Mouse (Mus musculus): ENCODE measurements around the gene Palm3. TPM values are rescaled to one million over a fixed set of nuclear protein-coding genes. Genes with fewer than 3 reads are reported as not detected.

Gene Palm3
- total and polyA plus RNA-seq, 2 experiments from 2014 or later = 2.7 to 4.3 TPM

DNA sequence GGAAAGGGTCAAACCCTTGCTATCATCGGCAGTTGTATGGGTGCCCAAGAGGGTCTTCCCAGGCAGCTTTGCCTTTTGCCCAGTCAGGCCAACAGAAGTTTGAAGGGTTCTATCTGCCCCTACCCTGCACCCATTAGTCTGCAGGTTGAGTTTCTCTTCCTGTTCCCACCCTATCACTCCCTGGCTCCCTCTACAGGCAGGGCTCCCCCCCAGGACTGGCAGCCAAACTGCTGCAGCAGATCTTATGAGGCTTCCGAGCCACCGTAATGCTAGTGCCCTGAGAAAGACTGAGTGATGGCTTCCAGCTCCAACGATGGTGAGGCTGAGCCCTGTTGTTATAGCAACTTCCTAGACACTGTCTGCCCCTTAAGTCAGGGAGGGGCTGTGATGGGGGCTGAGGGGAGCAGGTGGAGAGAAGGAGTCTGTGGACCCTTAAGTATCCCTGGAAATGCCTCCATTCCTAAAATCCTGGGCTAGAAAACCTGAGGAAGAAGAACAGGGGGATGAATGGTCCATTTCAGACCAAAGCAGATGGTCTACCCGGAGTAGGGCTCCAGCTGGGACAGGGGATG, 44.4 kb upstream of the Palm3 start:
- 87% methylated on average over 5 of the region's 5 CpGs for WGBS
- no peak for ATAC-seq

DNA sequence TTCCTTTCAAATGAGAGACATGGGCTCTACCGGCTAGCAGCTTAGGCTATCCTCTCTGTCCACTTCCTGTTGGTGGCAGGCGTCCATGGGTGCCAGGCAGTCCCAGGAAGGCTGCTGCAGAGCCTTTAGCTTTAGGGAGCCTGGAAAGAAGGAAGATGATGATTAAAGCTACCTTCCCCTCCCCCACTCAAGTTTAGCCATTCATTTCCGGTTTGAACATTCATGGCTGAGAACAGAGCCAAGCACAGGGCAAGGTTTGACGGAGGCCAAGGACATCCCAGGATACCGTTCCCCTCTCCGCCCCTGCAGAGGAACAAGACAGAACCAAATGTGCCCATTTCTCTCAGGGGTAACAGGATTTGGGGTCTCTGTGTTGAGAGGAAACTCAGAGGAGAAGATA, 43.6 kb upstream of the Palm3 start:
- WGBS = 50% methylated on average over 6 of the region's 6 CpGs
- Histone ChIP-seq H3K9ac (no peak overlapping the region), H3K4me2 (ENCODE audit: low read depth) (no peak overlapping the region), H3K27ac (ENCODE audit: low read depth, low read length) (no peak overlapping the region; the same call in 1 of the 2 replicates), H3K4me1 (ENCODE audit: insufficient read depth) (peaks cover 10% of the 10 kb centered on the region), H3K36me3 (ENCODE audit: insufficient read depth) (peaks cover 21% of the 10 kb centered on the region), H3K9me3 (ENCODE audit: low read length) (no peaks in the 10 kb centered on the region), H3K27me3 (ENCODE audit: insufficient read depth, low read length) (no peaks in the 10 kb centered on the region), H3K4me3 (ENCODE audit: low read depth, low read length) (no peak overlapping the region)
- no peak for ATAC-seq
- no peak for DNase-seq
- TF ChIP-seq CTCF (IDR thresholded peaks at IDR 0.05; ENCODE audit: low read depth) = no peak

More for the DNA sequence above, 44.4 kb upstream of the Palm3 start:
- no peak for DNase-seq
- Histone ChIP-seq H3K4me1 (ENCODE audit: insufficient read depth) (peaks cover 13% of the 10 kb centered on the region), H3K4me3 (ENCODE audit: low read depth, low read length) (no peak overlapping the region), H3K27me3 (ENCODE audit: insufficient read depth, low read length) (no peaks in the 10 kb centered on the region), H3K9ac (no peak overlapping the region), H3K4me2 (ENCODE audit: low read depth) (no peak overlapping the region), H3K27ac (ENCODE audit: low read depth, low read length) (no peak overlapping the region), H3K9me3 (ENCODE audit: low read length) (no peaks in the 10 kb centered on the region), H3K36me3 (ENCODE audit: insufficient read depth) (peaks cover 13% of the 10 kb centered on the region)
- 0 out of 2 replicates have a peak, but pooled peaks have one; percentile 16 for TF ChIP-seq CTCF (IDR thresholded peaks at IDR 0.05; ENCODE audit: low read depth)

- ATAC-seq = no peak
- WGBS = 63% methylated on average over 9 of the region's 9 CpGs
- H3K4me3 ChIP-seq (ENCODE audit: low read depth, low read length) = no peak overlapping the region
- no peaks in the 10 kb centered on the region for H3K27me3 ChIP-seq (ENCODE audit: insufficient read depth, low read length)
- H3K9me3 ChIP-seq (ENCODE audit: low read length) = no peaks in the 10 kb centered on the region
- no peak for DNase-seq
- no peak for TF ChIP-seq CTCF (IDR thresholded peaks at IDR 0.05; ENCODE audit: low read depth)
- H3K4me1 ChIP-seq (ENCODE audit: insufficient read depth) = peaks cover 10% of the 10 kb centered on the region
- H3K27ac ChIP-seq (ENCODE audit: low read depth, low read length) = no peak overlapping the region
- no peak overlapping the region for H3K9ac ChIP-seq
- no peak overlapping the region for H3K4me2 ChIP-seq (ENCODE audit: low read depth)
- H3K36me3 ChIP-seq (ENCODE audit: insufficient read depth) = peaks cover 26% of the 10 kb centered on the region
Observed at GRCm38 (mm10) chr8:83978200-83978599, 43.1 kb upstream of the Palm3 start.

DNA sequence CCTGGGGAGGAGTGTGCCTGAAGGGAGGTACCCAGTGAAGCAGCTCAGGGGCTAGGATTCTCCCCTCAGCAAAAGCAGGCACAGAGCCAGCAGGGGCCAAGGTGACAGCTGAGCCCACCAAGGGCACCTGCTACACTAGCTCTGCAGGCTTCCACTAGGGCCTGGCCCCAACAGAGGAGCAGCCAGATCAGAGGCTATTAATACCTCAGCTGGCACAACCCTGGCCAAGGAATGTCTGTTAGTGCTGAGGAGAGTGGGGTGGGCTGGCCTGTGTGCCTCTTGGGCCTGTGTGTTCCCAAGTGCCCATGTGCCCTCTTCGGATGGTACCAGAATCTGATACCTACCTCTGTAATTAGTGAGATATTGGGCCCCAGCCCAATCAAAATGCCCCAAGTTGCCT, 41.0 kb upstream of the Palm3 start:
- no peak for DNase-seq
- TF ChIP-seq CTCF (IDR thresholded peaks at IDR 0.05; ENCODE audit: low read depth) = no peak
- Histone ChIP-seq H3K27me3 (ENCODE audit: insufficient read depth, low read length) (no peaks in the 10 kb centered on the region), H3K4me3 (ENCODE audit: low read depth, low read length) (no peak overlapping the region), H3K27ac (ENCODE audit: low read depth, low read length) (no peak overlapping the region), H3K4me1 (ENCODE audit: insufficient read depth) (0 out of 2 replicates have a peak, but pooled peaks cover 5% of the 10 kb centered on the region), H3K4me2 (ENCODE audit: low read depth) (no peak overlapping the region), H3K9ac (no peak overlapping the region), H3K9me3 (ENCODE audit: low read length) (no peaks in the 10 kb centered on the region), H3K36me3 (ENCODE audit: insufficient read depth) (peaks cover 44% of the 10 kb centered on the region)
- ATAC-seq = no peak
- WGBS = 96% methylated on average over 1 of the region's 1 CpGs

GRCm38 (mm10) chr8:83980845-83981244, 40.4 kb upstream of the Palm3 start:
- H3K36me3 ChIP-seq (ENCODE audit: insufficient read depth) = peaks cover 50% of the 10 kb centered on the region
- H3K27ac ChIP-seq (ENCODE audit: low read depth, low read length) = no peak overlapping the region
- WGBS = 70% methylated on average over 8 of the region's 8 CpGs
- no peak overlapping the region for H3K4me2 ChIP-seq (ENCODE audit: low read depth)
- H3K4me3 ChIP-seq (ENCODE audit: low read depth, low read length) = no peak overlapping the region
- no peak for DNase-seq
- no peaks in the 10 kb centered on the region for H3K9me3 ChIP-seq (ENCODE audit: low read length)
- H3K4me1 ChIP-seq (ENCODE audit: insufficient read depth) = 0 out of 2 replicates have a peak, but pooled peaks cover 5% of the 10 kb centered on the region
- TF ChIP-seq CTCF (IDR thresholded peaks at IDR 0.05; ENCODE audit: low read depth) = no peak
- H3K9ac ChIP-seq = no peak overlapping the region
- no peaks in the 10 kb centered on the region for H3K27me3 ChIP-seq (ENCODE audit: insufficient read depth, low read length)
- ATAC-seq = 0 out of 2 replicates have a peak, but pooled peaks have one; percentile 20

DNA sequence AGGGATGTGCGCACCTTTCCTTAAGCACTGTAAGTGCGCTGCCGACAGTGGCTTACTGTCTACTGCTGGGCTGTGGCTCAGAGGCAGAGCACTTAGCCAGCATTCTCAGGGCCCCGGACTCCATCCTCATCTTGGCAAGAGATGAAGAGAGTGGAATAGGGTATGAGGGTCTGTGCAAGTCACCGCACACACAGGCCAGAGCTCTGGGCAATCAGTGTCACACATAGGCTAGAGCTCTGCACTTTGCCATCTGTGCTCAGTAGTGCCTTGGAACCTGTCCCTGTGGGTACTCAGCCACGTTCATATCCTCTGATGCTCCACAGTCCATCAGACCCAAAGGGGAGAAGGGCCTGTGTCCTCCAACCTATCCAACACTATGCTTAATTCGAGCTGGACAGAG, 39.7 kb upstream of the Palm3 start:
- Histone ChIP-seq H3K4me3 (ENCODE audit: low read depth, low read length) (no peak overlapping the region), H3K27ac (ENCODE audit: low read depth, low read length) (no peak overlapping the region), H3K9ac (no peak overlapping the region), H3K36me3 (ENCODE audit: insufficient read depth) (peaks cover 56% of the 10 kb centered on the region), H3K4me2 (ENCODE audit: low read depth) (no peak overlapping the region), H3K27me3 (ENCODE audit: insufficient read depth, low read length) (no peaks in the 10 kb centered on the region), H3K4me1 (ENCODE audit: insufficient read depth) (0 out of 2 replicates have a peak, but pooled peaks cover 5% of the 10 kb centered on the region), H3K9me3 (ENCODE audit: low read length) (no peaks in the 10 kb centered on the region)
- 93% methylated on average over 7 of the region's 7 CpGs for WGBS
- no peak for ATAC-seq
- TF ChIP-seq CTCF (IDR thresholded peaks at IDR 0.05; ENCODE audit: low read depth) = no peak
- DNase-seq = no peak

DNA sequence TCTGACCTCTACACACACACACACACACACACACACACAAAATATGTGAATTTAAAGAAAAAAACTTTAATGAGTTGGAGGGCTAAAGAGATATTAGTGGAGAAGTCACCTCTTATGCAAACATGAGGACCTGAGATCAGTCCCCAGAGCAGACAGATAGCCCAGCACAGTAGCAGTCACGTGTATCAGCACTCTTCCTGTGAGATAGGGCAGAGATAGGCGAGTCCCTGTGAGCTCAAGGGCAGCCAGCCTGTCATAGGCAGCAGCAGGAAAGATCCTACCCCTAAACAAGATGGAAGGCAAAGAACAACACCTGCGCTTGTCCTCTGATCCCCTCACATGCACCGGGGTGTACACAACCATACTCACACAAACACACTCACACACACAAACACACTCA, 38.8 kb upstream of the Palm3 start:
- H3K36me3 ChIP-seq (ENCODE audit: insufficient read depth) = peaks cover 66% of the 10 kb centered on the region
- H3K4me1 ChIP-seq (ENCODE audit: insufficient read depth) = 0 out of 2 replicates have a peak, but pooled peaks cover 5% of the 10 kb centered on the region

More for the DNA sequence above, 38.8 kb upstream of the Palm3 start:
- no peak for ATAC-seq
- no peak for DNase-seq
- H3K27ac ChIP-seq (ENCODE audit: low read depth, low read length) = no peak overlapping the region
- 92% methylated on average over 4 of the region's 4 CpGs for WGBS
- H3K9me3 ChIP-seq (ENCODE audit: low read length) = no peaks in the 10 kb centered on the region
- no peak overlapping the region for H3K9ac ChIP-seq
- no peak overlapping the region for H3K4me2 ChIP-seq (ENCODE audit: low read depth)
- no peaks in the 10 kb centered on the region for H3K27me3 ChIP-seq (ENCODE audit: insufficient read depth, low read length)
- H3K4me3 ChIP-seq (ENCODE audit: low read depth, low read length) = no peak overlapping the region
- no peak for TF ChIP-seq CTCF (IDR thresholded peaks at IDR 0.05; ENCODE audit: low read depth)
